Mouse (Mus musculus) adrenal gland, adult 8-10 months (tissue): ENCODE results near the gene Gm364. TPM values are rescaled to one million over a fixed set of nuclear protein-coding genes. Genes with fewer than 3 reads are reported as not detected.

Source experiments
- total RNA-seq, 4 experiments: library from RNA; stranded (reverse); gene quantifications; 2 replicates each; pipeline ENCODE4 v1.2.4; 2022

Gm364 gene
- total RNA-seq, 4 experiments from 2014 or later = not detected

Other genes with a start within 250 kb of the Gm364 start
- gene Cd40lg, start 197.0 kb upstream of the Gm364 start, total RNA-seq = under 1 TPM in 1 of 4 experiments, not detected in 3; 0.24 TPM
- 10 to 100 TPM; 46.2 to 57.7 (median 53.8) TPM for gene Arhgef6, start 70.4 kb upstream of the Gm364 start, total RNA-seq
- 10 to 100 TPM; 21.9 to 48.7 (median 41.2) TPM for gene Rbmx, start 16.1 kb upstream of the Gm364 start, total RNA-seq
- gene Gpr101, start 94.6 kb downstream of the Gm364 start, total RNA-seq = not detected